Mouse (Mus musculus): ENCODE results near the gene Tcap.

Gene Tcap

DNA sequence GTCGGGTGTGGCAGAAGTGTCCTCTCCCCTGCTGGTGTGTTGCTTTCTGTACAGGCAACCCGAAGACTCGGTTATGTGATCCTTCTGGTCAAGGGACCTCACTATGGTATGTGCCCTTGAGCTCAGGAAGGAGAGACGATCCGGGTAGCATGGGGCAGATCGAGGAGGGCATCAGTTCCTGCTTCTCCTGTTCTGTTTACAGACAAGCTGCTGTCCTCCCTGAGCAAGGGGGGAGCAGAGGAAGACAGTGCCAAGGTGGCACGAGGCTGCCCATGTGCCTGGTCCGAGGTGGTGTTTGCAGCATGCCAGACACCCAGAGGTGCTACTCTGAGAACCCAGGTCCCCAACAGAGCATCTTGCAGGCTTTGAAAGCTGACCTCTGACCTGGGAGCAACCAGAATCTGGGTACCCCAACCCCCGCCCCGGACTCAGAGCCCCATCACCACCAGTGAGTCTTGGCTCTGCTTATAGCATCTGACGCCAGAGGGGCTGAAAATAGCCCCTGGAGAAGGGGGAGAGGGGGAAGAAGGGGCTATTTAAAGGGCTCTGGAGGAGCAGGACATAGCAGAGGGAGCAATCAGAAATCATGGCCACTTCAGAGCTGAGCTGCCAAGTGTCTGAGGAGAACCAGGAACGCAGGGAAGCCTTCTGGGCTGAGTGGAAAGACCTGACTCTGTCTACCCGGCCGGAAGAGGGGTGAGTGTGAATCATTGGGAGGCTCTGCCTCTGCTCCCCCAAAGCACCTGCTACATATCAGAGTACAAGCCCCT is at the start of gene Tcap:
Tcap (plus strand) TSS at position 551 of the 770 bp plus-strand sequence.
- DNase-seq = no peak

DNA sequence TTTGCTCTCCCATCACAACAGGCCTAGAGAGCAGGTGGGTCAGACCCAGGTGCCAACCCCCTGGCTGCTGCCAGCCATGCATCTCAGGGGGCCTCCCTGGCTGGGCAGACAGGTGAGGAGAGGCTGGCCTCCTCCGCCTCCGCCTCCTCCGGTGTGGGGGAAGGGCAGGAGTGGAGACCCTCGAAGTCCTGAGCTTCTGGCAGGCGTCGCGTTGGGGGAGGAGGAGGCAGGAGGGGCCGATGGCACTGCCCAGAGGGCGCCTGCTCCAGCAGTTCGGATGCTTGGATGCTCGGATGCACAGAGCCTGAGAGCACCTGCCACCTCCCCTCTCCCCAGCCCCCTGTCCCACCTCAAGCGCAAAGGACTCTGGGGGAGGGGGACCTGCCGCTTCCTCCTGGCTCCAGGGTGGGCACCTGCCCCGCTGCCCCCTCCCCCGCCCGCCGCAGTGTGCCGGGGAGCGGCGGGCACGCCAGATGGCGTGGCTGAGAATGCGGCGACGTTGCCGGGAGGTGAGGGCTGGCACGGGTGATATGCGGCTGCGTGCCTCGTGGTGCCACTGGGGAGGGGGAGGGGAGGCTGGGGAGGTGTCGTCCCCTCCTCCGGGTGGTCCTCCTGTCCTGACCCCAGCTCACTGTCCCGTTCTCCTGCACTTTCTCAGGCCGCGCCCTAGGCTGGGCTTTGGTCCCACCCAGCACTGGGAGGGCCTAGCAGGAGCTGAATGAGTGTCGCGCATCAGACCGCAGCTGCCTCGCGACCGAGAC is 49.5 kb upstream of the Tcap start:
- DNase-seq = peak; percentile 64

DNA sequence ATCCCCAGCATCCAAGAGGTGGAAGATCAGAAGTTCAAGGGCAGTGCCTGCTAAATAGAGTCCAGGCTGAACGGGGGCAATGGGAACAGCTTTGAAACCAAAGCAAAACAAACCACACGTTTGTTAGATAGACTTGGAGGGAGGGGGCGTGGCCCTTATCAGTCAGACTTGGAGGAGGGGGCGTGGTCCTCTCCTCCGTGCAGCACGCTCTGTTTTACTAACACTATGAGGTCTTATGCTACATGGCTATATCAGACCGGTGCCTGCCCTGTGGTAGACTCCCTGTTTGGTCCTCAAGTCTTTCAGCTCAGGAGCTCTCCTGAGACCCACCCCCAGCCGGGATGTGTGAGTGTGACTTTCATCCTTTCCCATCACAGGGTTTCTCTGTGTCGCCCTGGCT is 48.4 kb upstream of the Tcap start:
- DNase-seq = no peak

DNA sequence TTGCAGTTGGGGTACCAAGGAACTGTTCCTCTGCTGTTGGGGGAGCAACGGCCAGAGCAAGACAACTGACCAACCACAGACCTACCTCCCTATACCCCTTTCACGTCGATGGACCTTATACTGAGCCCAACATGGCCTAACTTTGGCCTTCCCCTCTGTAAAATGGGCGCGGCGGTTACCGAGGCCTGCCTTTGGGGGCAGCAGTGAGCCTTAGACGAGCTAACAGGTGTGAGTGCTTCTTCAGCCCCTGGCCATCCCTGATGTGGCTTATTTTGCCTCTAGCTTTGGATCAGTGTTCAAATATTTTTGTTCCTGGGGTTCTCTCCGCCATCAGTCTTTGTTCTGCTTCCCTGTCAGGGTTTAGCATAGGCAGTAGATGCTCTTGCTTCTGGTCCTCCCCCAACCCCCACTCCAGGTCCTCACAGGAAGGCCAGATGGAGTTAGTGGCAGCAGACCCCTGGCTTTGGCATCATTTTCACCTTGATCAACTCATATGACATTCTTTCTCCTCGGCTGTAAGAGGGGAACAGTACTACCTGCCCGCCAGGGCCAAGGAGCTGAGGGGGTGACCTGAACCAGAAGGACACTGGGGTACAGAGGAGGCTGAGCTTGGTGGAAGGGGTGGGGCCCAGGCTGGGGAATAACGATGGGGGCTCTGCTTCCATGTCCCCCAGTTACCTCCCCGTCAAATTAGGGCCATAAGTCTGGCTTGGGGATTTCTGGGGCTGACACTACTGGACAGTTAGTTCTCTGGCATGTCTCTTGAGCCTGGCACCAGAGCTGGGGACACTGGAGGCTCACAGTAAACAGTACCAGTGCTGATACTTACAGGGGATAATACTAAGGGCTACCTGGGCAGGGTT is 47.1 kb upstream of the Tcap start:
- DNase-seq = no peak

DNA sequence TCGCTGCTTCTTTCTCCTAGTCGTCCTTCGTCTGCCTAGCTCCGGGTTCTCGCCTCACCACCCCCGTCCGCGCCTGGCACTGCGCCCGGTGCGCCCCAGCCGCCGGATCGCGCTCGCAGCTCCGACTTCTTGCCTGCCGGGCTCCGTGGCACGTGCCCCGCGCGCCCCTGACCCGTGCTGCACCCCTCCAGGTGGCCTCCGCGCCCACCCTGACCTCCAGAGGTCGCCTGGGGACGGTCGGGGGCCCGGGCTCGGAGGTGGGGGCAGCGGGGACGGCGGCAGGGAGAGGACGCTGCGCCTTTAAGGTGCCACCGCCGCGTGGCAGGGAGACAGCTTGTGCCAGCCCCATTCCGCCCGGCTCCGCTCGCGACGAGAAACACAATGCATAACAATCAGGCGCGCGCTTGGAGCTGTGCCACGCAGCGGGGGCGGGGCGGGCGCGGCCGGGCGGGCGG is 45.1 kb upstream of the Tcap start:
- DNase-seq = peak; percentile 75

DNA sequence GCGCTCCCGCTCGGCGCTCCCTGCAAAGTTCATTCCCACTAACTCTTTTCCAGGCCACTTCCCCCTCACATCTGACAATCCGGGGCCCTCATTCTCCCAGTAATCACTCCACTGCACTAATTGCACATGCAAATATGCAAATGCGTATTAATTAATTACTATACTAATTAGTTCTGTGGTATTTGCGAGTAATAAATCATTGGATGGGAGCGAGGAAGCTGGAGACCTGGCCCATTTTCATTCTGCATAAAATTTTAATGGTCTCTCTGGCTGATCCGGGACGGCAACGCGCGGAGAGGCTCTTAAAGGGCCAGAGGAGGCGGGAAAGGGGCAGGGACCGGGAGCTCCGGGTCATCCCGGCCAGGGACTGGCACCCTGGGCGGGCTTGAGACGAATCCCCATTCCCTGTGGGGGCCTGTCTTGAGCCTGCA is 44.5 kb upstream of the Tcap start:
- DNase-seq = no peak

DNA sequence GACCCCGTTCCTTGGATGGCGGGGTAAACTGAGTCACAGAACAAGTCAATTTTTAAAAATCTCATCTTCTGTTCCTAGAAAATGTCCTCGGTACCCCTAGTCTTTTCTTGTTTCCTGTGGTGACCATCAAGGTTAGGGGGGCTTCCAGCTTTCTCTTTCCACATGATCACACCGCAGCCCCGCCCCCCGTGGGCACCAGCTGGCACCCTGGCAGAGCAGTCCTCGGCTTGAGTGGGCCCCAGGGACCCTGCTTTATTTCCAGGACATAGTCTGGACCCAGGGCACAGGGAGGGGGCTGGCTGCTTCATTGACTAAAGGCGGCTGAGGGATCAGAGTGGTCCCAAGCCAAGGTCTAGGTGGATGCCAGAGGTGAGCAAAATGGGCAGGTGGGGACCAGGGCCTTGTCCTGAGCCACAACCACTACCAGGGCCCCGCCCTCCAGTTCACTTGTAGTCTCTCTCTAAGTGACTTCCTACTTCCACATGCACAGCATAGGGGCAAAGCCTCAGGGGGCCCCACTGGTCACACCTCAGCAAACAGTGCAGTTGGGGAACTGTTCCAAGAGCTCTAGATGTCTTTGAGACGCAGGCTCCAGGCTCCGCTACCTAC is 43.8 kb upstream of the Tcap start:
- no peak for DNase-seq

DNA sequence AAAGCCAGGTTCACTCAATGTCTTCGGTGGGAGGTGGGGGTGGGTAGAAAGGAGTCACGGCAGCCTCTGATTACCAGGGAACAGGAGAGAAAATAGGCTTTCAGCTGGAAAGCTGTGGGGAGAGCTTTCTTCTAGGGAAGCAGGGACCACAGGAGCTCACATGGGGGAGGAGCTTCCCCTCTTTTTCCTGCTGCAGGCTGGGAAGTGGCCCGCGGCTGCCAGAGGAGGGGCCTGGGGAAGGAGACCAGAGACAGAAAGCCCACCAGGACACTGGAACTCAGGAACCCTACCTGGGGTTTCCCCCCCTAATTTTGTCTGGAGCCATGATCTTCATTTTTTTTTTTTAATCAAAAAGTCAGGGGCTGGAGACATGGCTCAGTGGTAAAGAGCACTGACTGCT is 43.0 kb upstream of the Tcap start:
- DNase-seq = no peak

DNA sequence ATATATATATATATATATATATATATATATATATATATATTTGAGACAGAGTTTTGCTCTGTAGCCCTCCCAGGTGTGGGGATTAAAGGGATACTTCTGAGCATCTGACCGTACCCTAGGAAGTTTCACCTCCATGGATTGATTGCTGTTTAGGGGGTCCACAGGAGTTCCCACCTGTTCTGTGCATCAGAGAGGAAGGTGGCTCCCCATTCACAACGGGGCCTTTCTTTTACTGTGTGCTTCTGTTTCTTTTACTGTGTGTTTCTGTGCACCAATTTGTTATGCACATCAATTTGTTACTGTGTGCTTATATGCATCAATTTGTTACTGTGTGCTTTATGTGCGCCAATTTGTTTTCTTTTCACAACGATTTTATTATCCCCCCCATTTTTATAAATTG is 42.4 kb upstream of the Tcap start:
- no peak for DNase-seq

DNA sequence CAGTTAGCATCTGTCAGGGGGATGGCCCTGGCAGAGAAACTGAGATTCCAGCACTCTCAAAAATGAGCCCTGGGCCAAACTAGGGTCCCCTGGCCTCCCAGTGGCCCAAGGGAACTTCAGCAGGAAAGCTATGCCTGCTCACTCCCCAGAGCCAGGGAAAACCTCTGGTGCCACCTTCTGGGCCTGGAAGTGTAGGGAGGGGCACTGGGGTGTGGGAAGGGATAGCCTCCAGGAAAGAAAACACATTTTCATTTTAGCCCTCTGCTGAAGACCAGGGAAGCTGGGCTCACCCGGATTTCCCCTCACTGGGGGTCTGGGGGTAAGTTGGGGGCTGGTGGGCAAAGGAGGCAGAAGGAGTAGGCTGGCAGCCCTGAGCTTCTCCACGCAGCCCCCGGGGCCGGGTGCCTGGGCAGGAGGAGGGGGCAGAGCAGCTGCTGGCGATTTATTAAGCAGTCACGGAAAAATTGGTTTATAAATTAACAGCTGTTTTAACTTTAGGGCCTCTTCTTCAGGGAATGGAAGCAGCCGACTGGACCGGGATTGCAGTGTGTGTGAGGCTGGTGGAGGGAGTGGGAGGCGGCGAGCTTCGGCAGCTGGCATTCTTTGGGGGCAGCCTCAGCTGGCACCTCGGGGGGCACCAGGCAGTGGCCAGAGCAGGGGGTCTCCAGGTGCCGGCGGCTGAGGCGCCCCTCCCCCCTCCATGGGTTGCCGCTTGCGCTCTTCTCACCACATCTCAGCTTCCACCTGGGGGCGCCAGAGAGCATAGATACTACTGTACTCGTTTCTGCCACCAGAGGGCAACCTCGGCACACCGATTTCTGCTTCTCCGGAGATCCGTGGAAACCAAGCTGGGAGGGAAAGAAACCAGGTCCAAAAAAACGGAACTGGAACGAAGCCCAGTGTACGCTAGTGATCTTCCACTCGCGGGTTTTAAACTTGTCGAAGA is 41.3 kb upstream of the Tcap start:
- DNase-seq = peak; percentile 99

DNA sequence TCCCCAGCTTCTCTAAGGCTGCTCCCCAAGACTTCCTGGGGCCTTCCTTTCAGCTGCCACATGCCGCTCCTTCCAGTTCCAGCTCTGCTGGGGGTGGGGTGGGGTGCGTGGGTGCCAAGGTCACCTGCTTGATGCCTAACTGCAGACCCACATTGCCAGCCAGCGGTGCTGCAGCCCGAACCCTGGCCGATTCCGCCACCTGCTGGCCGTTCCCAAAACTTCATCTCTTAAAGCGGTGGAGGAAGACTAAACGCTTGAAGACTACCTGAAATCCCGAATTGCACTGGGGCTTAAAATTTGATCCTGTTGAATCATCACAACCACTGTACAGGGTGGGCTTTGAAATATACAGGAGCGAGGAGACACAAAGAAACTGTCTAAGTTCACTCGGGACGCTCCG is 38.4 kb upstream of the Tcap start:
- peak; percentile 88 for DNase-seq

DNA sequence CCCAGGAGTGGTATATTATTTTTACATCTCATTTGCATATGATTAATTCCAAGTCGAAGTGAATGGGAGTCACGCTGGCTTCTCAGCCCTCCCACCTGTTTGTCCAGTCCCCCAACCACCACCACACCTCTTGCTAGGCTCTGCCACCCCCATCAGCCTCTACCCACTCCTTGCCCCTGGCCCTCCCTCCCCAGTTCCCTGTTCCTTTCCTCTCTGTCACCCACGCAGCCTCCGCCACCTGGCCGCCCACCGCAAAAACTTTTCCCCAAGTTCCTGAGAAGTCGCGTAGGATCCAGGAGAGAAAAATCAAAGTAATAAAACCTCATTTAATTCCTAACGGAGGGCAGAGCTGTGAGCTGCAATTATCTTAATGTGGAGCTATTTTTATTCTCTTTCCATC is 37.4 kb upstream of the Tcap start:
- no peak for DNase-seq

DNA sequence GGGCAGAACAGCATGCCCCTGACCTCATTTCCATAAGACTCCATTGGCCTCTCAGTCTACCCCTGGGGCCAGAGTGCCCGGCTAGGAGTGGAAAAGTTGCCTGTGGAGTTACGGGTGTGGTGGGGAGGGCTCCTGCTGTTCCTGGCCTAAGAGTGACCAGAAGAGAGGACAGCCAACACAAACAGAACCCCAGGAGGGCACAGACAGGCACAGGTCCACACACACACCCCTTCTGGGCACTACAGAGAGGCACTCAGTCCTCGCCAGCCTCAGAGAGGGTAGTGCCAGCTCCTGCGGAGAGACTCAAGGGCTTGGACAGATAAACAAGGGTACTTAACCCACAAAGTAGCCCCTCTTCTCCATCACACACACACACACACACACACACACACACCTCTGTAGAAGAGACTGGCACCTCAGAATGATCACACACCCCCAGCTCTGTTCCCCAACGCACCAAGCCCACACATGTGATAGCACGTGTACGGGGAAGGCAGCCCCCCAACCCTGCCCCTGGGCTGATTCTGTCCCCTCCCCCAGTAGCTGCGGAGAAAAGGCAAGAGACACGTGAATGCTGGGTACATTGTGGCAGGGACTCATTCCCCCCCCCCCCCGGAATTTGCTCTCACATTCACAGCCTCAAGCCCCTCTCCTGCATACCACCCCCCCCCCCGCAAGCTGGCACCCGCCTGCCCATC is 36.1 kb upstream of the Tcap start:
- DNase-seq = peak; percentile 33

DNA sequence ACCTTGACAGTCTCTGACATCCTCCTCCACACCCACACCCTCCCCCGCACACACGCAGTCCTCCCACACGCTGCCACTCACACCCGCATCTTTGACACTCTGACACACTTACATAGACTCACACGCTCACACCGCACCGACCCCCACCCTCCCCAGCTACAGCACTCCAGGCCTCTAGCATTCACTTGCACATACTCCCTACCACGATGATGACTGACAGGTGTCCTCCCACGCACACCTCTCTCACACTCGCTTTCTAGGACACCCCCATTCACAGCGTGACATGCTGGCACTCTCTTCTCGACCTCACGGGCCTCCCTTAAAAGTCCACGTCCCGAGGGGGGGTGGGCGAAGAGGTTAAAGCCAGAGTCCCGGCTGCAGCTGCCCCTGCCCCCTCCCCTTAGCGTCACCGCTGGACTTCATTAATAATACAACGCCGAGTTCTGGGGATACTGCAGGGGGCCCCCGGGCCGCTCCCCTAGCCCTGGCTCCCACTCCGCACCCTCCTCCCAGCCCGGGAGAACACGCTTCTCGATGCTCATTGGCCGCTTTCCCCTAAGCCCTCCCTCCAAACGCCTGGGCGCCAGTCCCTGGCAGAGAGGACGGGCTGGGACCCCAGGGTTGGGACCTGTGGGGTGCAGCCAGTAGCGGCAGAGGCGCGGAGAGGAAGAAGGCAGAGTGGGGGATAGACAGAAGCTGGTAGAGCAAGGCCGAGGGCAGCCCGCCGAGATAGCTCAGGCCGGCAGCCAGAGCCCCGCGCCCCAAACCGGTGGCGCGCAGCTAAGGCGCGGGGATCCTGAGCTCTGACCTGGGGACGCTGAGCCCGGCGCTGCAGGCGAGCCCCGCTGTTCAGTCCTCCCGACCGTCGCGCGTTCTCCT is 35.3 kb upstream of the Tcap start, which contains the start of gene Ppp1r1b:
Ppp1r1b (plus strand) TSS at position 322 of the 879 bp plus-strand sequence.
- DNase-seq = peak; percentile 72

DNA sequence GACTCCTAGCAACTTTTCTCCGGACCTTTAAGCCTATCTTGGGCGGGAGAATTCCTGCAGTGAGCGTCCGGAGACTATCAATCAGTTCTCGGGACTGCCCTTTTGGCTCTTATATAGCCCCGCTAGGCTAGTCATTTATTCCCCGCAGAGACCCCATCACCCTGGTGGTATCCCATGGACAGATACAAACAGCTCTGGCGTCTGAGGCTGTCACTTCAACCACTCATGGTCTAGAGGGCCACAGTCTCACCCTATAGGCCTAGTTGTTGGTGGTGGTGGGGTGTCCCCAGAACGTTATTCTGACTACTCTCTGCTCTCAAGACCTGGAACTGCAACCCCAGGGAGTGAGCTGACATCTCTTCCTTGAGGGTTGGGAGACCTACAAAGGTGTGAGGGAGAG is 34.3 kb upstream of the Tcap start:
- no peak for DNase-seq

DNA sequence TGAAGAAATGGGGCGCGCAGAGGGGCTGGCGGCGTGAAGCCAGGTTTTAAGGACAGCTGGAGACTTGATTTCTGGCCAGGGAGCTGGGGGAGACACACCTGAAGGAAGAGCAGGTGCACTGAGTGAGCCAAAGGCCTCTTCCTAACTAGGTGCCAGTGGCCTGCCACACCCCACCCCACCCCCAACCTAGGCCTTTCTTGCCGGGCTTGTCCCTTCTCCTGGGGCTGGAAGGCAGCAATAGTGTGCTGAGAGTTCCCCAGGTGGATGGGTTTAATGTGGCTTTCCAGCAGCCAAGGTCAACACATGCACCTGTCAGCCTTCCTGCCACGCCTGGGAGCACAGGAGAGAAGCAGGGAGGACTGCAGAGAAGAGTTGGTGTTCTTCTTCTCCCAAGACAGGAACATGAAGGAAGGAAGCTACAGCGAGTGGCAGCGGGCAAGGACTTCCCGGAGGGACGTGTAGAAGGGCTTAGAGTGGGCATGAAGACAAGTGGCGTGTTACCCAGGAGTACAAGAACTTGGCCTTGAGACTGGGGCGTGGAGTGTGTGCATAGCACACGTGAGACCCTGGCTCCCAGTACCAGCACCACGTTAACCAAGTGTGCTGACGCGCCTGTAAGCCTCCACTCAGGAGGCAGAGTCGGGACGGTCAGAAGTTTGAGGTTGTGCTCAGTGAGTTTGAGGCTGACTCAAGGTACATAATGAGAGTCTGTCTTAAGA is 31.2 kb upstream of the Tcap start:
- DNase-seq = no peak

DNA sequence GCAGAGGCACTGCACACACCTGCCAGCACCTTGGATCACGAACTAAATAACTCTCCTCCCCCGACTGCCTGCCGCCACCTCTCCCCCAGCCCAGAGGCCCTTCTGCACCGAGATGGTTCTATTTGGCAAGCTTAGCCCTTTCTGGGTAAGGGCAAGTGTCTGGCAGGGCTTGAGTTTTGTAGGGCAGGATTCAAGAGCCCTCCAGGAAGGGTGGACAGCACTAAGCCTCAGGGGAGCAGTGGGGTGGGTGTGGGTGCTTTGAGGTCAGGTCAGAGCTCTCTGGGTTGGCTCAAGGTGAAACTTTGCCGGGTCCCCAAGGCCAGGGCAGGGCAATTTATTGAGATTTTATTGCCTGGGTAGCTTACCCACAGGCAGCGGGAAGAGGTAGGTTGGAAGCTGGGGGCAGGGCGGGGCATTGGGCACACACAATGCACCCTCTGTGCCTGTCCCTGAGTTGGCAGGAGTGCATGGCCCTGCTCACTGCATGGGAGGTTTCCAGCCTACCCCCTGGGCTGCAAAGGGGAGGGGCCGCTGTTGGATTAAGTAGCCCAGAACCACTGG is 29.9 kb upstream of the Tcap start:
- DNase-seq = no peak

DNA sequence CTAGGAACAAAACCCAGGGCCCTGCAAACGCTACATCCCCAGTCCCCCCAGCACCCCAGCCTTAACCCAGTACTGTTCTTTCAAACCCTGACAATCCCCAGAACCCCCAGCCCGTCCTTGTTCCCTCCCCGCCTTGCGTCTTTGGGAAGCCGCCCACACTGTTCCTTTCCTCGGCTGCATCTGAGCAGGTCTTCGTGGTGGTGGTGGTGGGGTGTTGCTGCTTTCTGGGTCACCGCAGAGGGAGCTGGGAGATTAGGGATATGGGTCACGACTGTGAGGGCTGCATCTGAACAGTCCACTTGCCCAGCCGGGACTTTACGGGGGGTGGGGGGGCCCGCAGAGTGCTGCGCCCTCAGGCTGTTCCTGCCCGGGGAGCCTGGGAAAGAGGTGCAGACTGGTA is 29.2 kb upstream of the Tcap start:
- DNase-seq = no peak

Data from right cerebral cortex, postnatal 4 days (tissue).